Mouse (Mus musculus) hindbrain, embryonic 16.5 days (tissue): ENCODE measurements around the gene Ampd2. TPM values are rescaled to one million over a fixed set of nuclear protein-coding genes. Genes with fewer than 3 reads are reported as not detected.

Experiments
- ATAC-seq: fragments of 200-750 bp; cut with Nextera tagmentation; 2 replicates; pipeline ENCODE4 v1.8.0; 2017; ENCODE audit warnings: moderate TSS enrichment, moderate library complexity
- H3K27ac ChIP-seq: fragments of 300-500 bp; sonication (generic); 2 replicates; pipeline ENCODE4 v1.5.1; 2014; ENCODE audit warnings: low read depth, mild to moderate bottlenecking, control low read depth, low read length, moderate library complexity
- H3K27me3 ChIP-seq: fragments of 300-500 bp; sonication (generic); replicated peaks from 2 replicates; pipeline ENCODE4 v1.6.1; 2014; ENCODE audit warnings: low read length; ENCODE audit not compliant: control insufficient read depth, insufficient read depth
- H3K36me3 ChIP-seq: fragments of 300-500 bp; sonication (generic); 2 replicates; pipeline ENCODE4 v1.6.1; 2014; ENCODE audit warnings: mild to moderate bottlenecking, low read length, moderate library complexity, mixed read lengths; ENCODE audit not compliant: control insufficient read depth, insufficient read depth
- H3K4me1 ChIP-seq: fragments of 300-500 bp; sonication (generic); 2 replicates; pipeline ENCODE4 v1.6.1; 2014; ENCODE audit warnings: low read depth, low read length; ENCODE audit not compliant: control insufficient read depth, insufficient read depth
- H3K4me2 ChIP-seq: fragments of 300-500 bp; sonication (generic); 2 replicates; pipeline ENCODE4 v1.6.1; 2014; ENCODE audit warnings: mild to moderate bottlenecking, low read length, control low read depth, moderate library complexity
- H3K4me3 ChIP-seq: fragments of 300-500 bp; sonication (generic); 2 replicates; pipeline ENCODE4 v1.5.1; 2014; ENCODE audit warnings: mild to moderate bottlenecking, low read length, control low read depth, moderate library complexity
- H3K9ac ChIP-seq: fragments of 300-500 bp; sonication (generic); 2 replicates; pipeline ENCODE4 v1.6.1; 2014; ENCODE audit warnings: low read depth, mild to moderate bottlenecking, control low read depth, low read length, moderate library complexity
- H3K9me3 ChIP-seq: fragments of 300-500 bp; sonication (generic); 2 replicates; pipeline ENCODE4 v1.6.1; 2014; ENCODE audit warnings: mild to moderate bottlenecking, low read length, moderate library complexity; ENCODE audit not compliant: control insufficient read depth
- WGBS: fragments of 180-500 bp; shearing (Covaris S2); extraction: QIAGEN DNeasy Blood & Tissue Kit; methylation state at CpG from one replicate; pipeline ENCODE4 v1.1.7; 2014; 5-methylcytosine and 5-hydroxymethylcytosine counted together
- polyA plus RNA-seq: library from polyadenylated mRNA; unstranded; fragments of >200 nt; fragmentation: Nextera tagmentation; extraction: Ambion mirVana; gene quantifications from 2 replicates; pipeline ENCODE4 v1.2.1, GENCODE M21; 2015

Gene Ampd2
- polyA plus RNA-seq, 1 experiment from 2014 or later: 63.6 TPM

DNA sequence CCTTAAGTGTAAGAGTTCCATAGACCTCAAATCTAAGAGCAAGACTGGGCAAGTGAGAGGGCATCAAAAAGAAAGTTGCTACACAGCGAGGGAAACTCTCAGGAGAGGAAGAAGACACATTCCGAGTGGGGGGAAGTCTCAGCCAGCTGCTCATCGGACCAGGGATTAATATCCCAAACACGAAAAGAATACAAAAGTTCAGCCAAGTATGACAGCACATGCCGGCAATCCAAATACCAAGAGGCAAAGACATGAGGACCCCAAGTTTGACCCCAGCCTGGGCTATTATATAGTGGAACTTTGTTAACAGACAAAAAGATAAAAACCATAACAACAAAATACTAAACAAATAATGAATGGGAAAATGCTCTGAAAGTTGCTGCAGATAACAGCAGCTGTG, 53.3 kb downstream of the Ampd2 start:
- Histone ChIP-seq H3K27me3 (no peaks in the 10 kb centered on the region), H3K4me3 (no peak overlapping the region), H3K4me1 (no peaks in the 10 kb centered on the region), H3K9me3 (no peaks in the 10 kb centered on the region), H3K27ac (no peak overlapping the region), H3K4me2 (no peak overlapping the region), H3K9ac (no peak overlapping the region), H3K36me3 (no peaks in the 10 kb centered on the region)
- WGBS: 55% methylated on average over 5 of the region's 5 CpGs
- ATAC-seq: no peak

DNA sequence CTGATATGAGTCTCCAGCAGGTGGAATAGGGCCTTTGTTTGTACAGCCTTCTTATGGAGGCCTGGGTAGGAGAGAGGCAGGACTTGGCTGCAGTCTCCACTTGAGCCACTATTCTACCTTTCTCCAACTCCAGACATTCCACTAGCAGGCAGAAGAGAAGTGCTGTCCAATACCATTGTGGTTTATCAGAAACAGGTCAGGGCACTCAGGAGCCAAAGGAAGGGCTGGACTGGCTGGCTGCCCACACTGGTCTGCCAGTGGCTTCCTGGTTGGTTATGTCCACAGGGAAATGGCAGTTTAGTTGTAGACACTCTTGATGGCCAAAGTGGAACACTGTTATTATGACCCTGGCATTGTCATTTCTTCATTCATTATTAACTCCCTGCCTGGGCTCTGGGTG, 54.3 kb downstream of the Ampd2 start:
- no peaks in the 10 kb centered on the region for H3K9me3 ChIP-seq
- H3K36me3 ChIP-seq: no peaks in the 10 kb centered on the region
- H3K9ac ChIP-seq: no peak overlapping the region
- H3K27me3 ChIP-seq: no peaks in the 10 kb centered on the region
- no peaks in the 10 kb centered on the region for H3K4me1 ChIP-seq
- H3K4me2 ChIP-seq: no peak overlapping the region
- no peak overlapping the region for H3K27ac ChIP-seq
- no peak for ATAC-seq
- H3K4me3 ChIP-seq: no peak overlapping the region

DNA sequence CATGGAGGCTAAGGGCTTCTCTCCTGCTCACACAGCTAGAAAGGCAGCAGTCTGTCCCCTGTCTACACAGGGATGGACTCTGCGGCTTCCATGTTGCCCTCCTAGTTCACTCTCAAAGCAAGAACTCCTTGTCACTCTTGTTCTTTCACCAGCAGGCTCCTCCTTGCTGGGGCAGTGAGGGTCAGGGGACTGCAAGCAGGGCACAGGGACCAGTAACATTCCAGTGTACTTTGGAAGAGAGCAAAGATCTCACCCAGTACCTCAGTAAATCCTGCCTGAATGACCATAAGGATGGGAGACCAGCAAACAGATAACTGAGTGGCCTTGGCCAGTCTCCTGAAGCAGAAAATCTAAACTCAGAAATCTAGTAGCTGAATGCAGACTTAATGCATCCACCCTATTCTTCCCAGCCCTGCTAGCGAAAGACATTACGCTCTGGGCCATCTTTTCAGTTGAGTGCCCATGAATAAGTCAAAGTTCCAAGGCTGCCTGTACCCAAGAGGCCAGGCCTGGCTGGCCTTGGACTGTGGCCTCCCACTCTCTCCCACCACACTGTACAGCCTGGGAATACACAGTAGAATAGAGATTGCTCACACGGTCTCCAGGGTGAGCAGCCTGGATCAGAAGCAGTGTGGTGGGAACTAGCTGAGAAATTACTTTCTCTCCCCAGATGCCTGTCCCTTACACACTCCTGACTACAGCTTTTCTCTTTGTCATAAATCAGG, 57.6 kb downstream of the Ampd2 start:
- Histone ChIP-seq H3K4me1 (no peaks in the 10 kb centered on the region), H3K27ac (no peak overlapping the region), H3K36me3 (no peaks in the 10 kb centered on the region), H3K4me3 (no peak overlapping the region), H3K9me3 (no peaks in the 10 kb centered on the region), H3K27me3 (no peaks in the 10 kb centered on the region), H3K4me2 (no peak overlapping the region), H3K9ac (no peak overlapping the region)
- ATAC-seq: no peak
- 54% methylated on average over 4 of the region's 4 CpGs for WGBS

DNA sequence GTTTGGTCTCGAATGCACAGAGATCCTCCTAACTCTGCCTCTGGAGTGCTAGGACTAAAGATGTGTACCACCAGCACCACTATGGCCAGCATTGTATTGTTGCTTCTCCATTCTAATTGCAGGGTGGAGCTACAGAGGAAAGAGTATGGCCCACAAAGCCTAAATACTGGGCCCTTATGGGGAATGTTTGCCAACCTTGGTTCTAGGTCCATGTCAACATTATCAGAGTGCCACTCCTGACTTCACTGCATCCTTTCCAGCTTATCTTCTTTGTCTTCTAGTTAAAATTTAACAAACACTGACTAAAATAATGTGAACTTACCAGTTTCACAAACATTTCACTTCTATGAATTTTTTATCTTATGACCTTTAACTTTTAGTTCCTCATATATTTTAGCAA, 59.9 kb downstream of the Ampd2 start:
- no peak for ATAC-seq
- Histone ChIP-seq H3K27ac (no peak overlapping the region), H3K27me3 (no peaks in the 10 kb centered on the region), H3K4me1 (no peaks in the 10 kb centered on the region), H3K36me3 (no peaks in the 10 kb centered on the region), H3K9me3 (no peaks in the 10 kb centered on the region), H3K9ac (no peak overlapping the region), H3K4me3 (no peak overlapping the region), H3K4me2 (no peak overlapping the region)
- 91% methylated on average over 1 of the region's 1 CpGs for WGBS

- H3K9ac ChIP-seq: no peak overlapping the region
- ATAC-seq: no peak
- WGBS: 89% methylated on average over 5 of the region's 5 CpGs
These were observed 60.4 kb downstream of the Ampd2 start for GRCm38 (mm10) chr3:108026049-108026448.

GRCm38 (mm10) chr3:108025318-108025717, 61.1 kb downstream of the Ampd2 start:
- WGBS: 80% methylated on average over 4 of the region's 4 CpGs
- Histone ChIP-seq H3K4me3 (no peak overlapping the region), H3K9me3 (no peaks in the 10 kb centered on the region), H3K36me3 (no peaks in the 10 kb centered on the region), H3K4me2 (no peak overlapping the region), H3K4me1 (no peaks in the 10 kb centered on the region), H3K27me3 (no peaks in the 10 kb centered on the region), H3K9ac (no peak overlapping the region), H3K27ac (no peak overlapping the region)
- no peak for ATAC-seq

More at GRCm38 (mm10) chr3:108026049-108026448, 60.4 kb downstream of the Ampd2 start:
- H3K4me1 ChIP-seq: no peaks in the 10 kb centered on the region
- H3K4me3 ChIP-seq: no peak overlapping the region
- H3K27me3 ChIP-seq: no peaks in the 10 kb centered on the region
- H3K36me3 ChIP-seq: no peaks in the 10 kb centered on the region
- H3K9me3 ChIP-seq: no peaks in the 10 kb centered on the region
- H3K4me2 ChIP-seq: no peak overlapping the region
- H3K27ac ChIP-seq: no peak overlapping the region

Other genes with a start within 250 kb of the Ampd2 start
- not detected in 2 replicates for gene Eps8l3, start 209.4 kb downstream of the Ampd2 start, polyA plus RNA-seq
- 270 and 292 TPM in 2 replicates for gene Gstm5, start 190.8 kb downstream of the Ampd2 start, polyA plus RNA-seq
- gene Gstm7, start 154.8 kb downstream of the Ampd2 start, polyA plus RNA-seq: 41.8 and 43.2 TPM in 2 replicates
- gene Gstm6, start 142.9 kb downstream of the Ampd2 start, polyA plus RNA-seq: 10.5 and 10.6 TPM in 2 replicates
- not detected in 2 replicates for gene Gstm3, start 117.4 kb downstream of the Ampd2 start, polyA plus RNA-seq
- 11.1 and 11.8 TPM in 2 replicates for gene Gstm2, start 100.2 kb downstream of the Ampd2 start, polyA plus RNA-seq
- 169 and 263 TPM in 2 replicates for gene Gstm1, start 68.7 kb downstream of the Ampd2 start, polyA plus RNA-seq
- 20.1 and 22.9 TPM in 2 replicates for gene Gstm4, start 41.8 kb downstream of the Ampd2 start, polyA plus RNA-seq
- 0.22 and 0.28 TPM in 2 replicates for gene Gnat2, start 6.1 kb upstream of the Ampd2 start, polyA plus RNA-seq
- gene Gnai3, start 59.5 kb upstream of the Ampd2 start, polyA plus RNA-seq: 116 and 126 TPM in 2 replicates
- gene Gpr61, start 68.2 kb upstream of the Ampd2 start, polyA plus RNA-seq: 8.4 and 10.6 TPM in 2 replicates
- 9.8 and 13.3 TPM in 2 replicates for gene Amigo1, start 99.7 kb upstream of the Ampd2 start, polyA plus RNA-seq
- 2.7 and 3.9 TPM in 2 replicates for gene Cyb561d1, start 114.6 kb upstream of the Ampd2 start, polyA plus RNA-seq
- gene Atxn7l2, start 124.3 kb upstream of the Ampd2 start, polyA plus RNA-seq: 19.6 and 21.4 TPM in 2 replicates
- gene Sypl2, start 140.0 kb upstream of the Ampd2 start, polyA plus RNA-seq: 0.35 and 1.4 TPM in 2 replicates
- gene Psma5, start 170.3 kb upstream of the Ampd2 start, polyA plus RNA-seq: 235 and 246 TPM in 2 replicates
- 9.4 and 11.6 TPM in 2 replicates for gene Sort1, start 197.4 kb upstream of the Ampd2 start, polyA plus RNA-seq